Comparison of ENCODE assay signal across 7 mouse cellular contexts in genomic region chr6:88113139-88113538, GRCm38 (mm10). TPM values are rescaled to one million over a fixed set of nuclear protein-coding genes. Genes with fewer than 3 reads are reported as not detected.
A peak's percentile ranks its signal among the peaks of the same experiment; 100 is the strongest.
DNase-seq lines count a peak whose midpoint lies in the region; ATAC-seq lines count a peak whose summit lies in the region.

No protein-coding gene starts in this region.

- H3K27ac ChIP-seq in forebrain, embryonic 10.5 days: peak overlapping the region; percentile 79
- H3K27ac ChIP-seq in hindbrain, embryonic 11.5 days (ENCODE audit: low read depth, low read length): no peak overlapping the region

- no peaks in the 10 kb centered on the region for H3K36me3 ChIP-seq in forebrain, embryonic 10.5 days (replicated peaks)
- no peaks in the 10 kb centered on the region for H3K36me3 ChIP-seq in hindbrain, embryonic 11.5 days (ENCODE audit: control insufficient read depth, insufficient read depth, low read length)

- H3K4me2 ChIP-seq in hindbrain, embryonic 11.5 days (replicated peaks; ENCODE audit: low read depth, low read length): no peak overlapping the region

- H3K9ac ChIP-seq in hindbrain, embryonic 11.5 days (ENCODE audit: low read depth, low read length): 0 out of 2 replicates have a peak overlapping the region, but pooled peaks have one; percentile 31

- H3K27me3 ChIP-seq in forebrain, embryonic 10.5 days (ENCODE audit: poor library complexity, severe bottlenecking): peaks cover 3% of the 10 kb centered on the region; the same call in 1 of the 2 replicates
- H3K27me3 ChIP-seq in hindbrain, embryonic 11.5 days (ENCODE audit: control insufficient read depth, insufficient read depth, low read length): no peaks in the 10 kb centered on the region

- no peak overlapping the region for H3K4me3 ChIP-seq in forebrain, embryonic 10.5 days
- no peak overlapping the region for H3K4me3 ChIP-seq in hindbrain, embryonic 11.5 days (ENCODE audit: low read depth, low read length)

- no peaks in the 10 kb centered on the region for H3K9me3 ChIP-seq in forebrain, embryonic 10.5 days
- H3K9me3 ChIP-seq in hindbrain, embryonic 11.5 days (ENCODE audit: control insufficient read depth, low read length): no peaks in the 10 kb centered on the region

- WGBS in forebrain, embryonic 10.5 days: 32% methylated on average over 7 of the region's 7 CpGs
- WGBS in hindbrain, embryonic 11.5 days: 29% methylated on average over 7 of the region's 7 CpGs

- peak; percentile 71 for DNase-seq in MN1 (ENCODE audit: low spot score)
- DNase-seq in c-Kit-positive CD71-negative TER-119-negative erythroid progenitor cells, embryonic 14.5 days (ENCODE audit: low read depth): peak; percentile 71
- peak; percentile 73 for DNase-seq in forebrain, embryonic 10.5 days (ENCODE audit: extremely low spot score, low spot score)
- DNase-seq in hindbrain, embryonic 11.5 days (ENCODE audit: low spot score): peak; percentile 84
- DNase-seq in layer of hippocampus, postnatal 14 days (ENCODE audit: low spot score in 2 of 2): peak; percentile 59 to 67
- DNase-seq in lung, postnatal 36 days: peak; percentile 75
- DNase-seq in right cerebral cortex, postnatal 10 days (ENCODE audit: low spot score in 2 of 2): peak; percentile 55 to 75

- ATAC-seq in hindbrain, embryonic 11.5 days (ENCODE audit: low FRiP score): peak; percentile 71

- peaks cover 19% of the 10 kb centered on the region for H3K4me1 ChIP-seq in forebrain, embryonic 10.5 days
- H3K4me1 ChIP-seq in hindbrain, embryonic 11.5 days (replicated peaks; ENCODE audit: control insufficient read depth, insufficient read depth, low read length): 0 out of 2 replicates have a peak, but pooled peaks cover 4% of the 10 kb centered on the region

RNA-seq across cellular contexts. Expression of gene Rpn1, which starts 28.9 kb away (rescaled TPM):
- polyA plus RNA-seq in forebrain, embryonic 10.5 days (2016; fragmentation: Nextera tagmentation; extraction: Ambion mirVana): 301 and 303 TPM in 2 replicates
- 272 and 290 TPM in 2 replicates for polyA plus RNA-seq in hindbrain, embryonic 11.5 days (2014; fragmentation: Nextera tagmentation; extraction: Ambion mirVana)
- 100 to 1,000 TPM; 143 to 166 TPM for total RNA-seq in layer of hippocampus, postnatal 14 days (2021)
